Mouse (Mus musculus) megakaryocyte, embryonic 14.5 days (primary cell): ENCODE measurements at regions not wholly inside any gene's neighbourhood (a gene's known extent, or its start where the extent isn't known, plus 50 kb on each side); places are given as distances from the start of the nearest gene placed in this dataset.

Experiments
- FLI1 ChIP-seq: IDR thresholded peaks from 2 replicates; pipeline ENCODE4 v1.6.1; 2012; ENCODE audit warnings: low read length, inconsistent platforms, mixed read lengths
- GATA1 ChIP-seq: IDR thresholded peaks from 3 replicates; pipeline ENCODE4 v1.6.1; 2012; ENCODE audit warnings: mixed read lengths, low read length, inconsistent platforms, borderline replicate concordance

DNA sequence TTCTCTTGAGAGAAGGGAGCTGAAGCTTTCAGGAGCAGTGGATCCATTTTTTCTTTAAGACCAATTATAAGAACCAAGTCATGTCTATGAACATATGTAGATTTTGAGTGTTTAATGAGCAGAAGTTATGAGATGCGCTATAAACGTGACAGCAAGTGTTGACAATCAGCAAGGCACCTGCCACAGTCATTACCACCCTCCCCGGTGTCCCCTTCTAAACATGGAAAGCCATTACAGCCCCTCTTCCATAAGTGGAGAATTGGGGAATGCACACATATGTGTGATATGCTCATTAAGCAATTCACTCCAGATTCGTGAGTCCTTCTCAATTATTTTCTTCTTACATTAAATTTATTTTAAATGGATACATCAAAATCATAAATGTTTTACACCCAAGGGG is 362.4 kb downstream of the 1700129C05Rik start:
- no peak for TF ChIP-seq GATA1
- TF ChIP-seq FLI1, result no peak
